Mouse (Mus musculus): ENCODE results near the gene Mdga2. TPM values are rescaled to one million over a fixed set of nuclear protein-coding genes. Genes with fewer than 3 reads are reported as not detected.

The Mdga2 gene
- polyA plus RNA-seq, 1 experiment from 2014 or later: 0.24 TPM

GRCm38 (mm10) chr12:67035509-67036261 lies 186.7 kb downstream of the Mdga2 start:
- no peak for ATAC-seq (ENCODE audit: borderline replicate concordance, extremely low read depth, low FRiP score, low TSS enrichment)
- Histone ChIP-seq H3K36me3 (no peaks in the 10 kb centered on the region), H3K27ac (no peak overlapping the region), H3K4me2 (no peak overlapping the region), H3K9ac (no peak overlapping the region), H3K4me1 (no peaks in the 10 kb centered on the region), H3K4me3 (no peak overlapping the region), H3K9me3 (no peaks in the 10 kb centered on the region), H3K27me3 (no peaks in the 10 kb centered on the region)
- WGBS: 61% methylated on average over 15 of the region's 15 CpGs

- no peak overlapping the region for H3K9ac ChIP-seq
- H3K9me3 ChIP-seq: no peaks in the 10 kb centered on the region
- H3K4me1 ChIP-seq: no peaks in the 10 kb centered on the region
- no peak overlapping the region for H3K4me3 ChIP-seq
- no peaks in the 10 kb centered on the region for H3K27me3 ChIP-seq
- WGBS: 87% methylated on average over 3 of the region's 3 CpGs
- no peaks in the 10 kb centered on the region for H3K36me3 ChIP-seq
- no peak overlapping the region for H3K4me2 ChIP-seq
- ATAC-seq (ENCODE audit: borderline replicate concordance, extremely low read depth, low FRiP score, low TSS enrichment): no peak
- no peak overlapping the region for H3K27ac ChIP-seq
Observed at GRCm38 (mm10) chr12:67017192-67017591, 205.2 kb downstream of the Mdga2 start.

- no peak overlapping the region for H3K27ac ChIP-seq
- H3K4me1 ChIP-seq: no peaks in the 10 kb centered on the region
- no peak overlapping the region for H3K4me2 ChIP-seq
- no peak overlapping the region for H3K9ac ChIP-seq
- no peak overlapping the region for H3K4me3 ChIP-seq
- no peaks in the 10 kb centered on the region for H3K36me3 ChIP-seq
- no peaks in the 10 kb centered on the region for H3K27me3 ChIP-seq
- no peaks in the 10 kb centered on the region for H3K9me3 ChIP-seq
- ATAC-seq (ENCODE audit: borderline replicate concordance, extremely low read depth, low FRiP score, low TSS enrichment): no peak
- WGBS: 62% methylated on average over 4 of the region's 4 CpGs
Observed at GRCm38 (mm10) chr12:67011368-67011767, 211.0 kb downstream of the Mdga2 start.

GRCm38 (mm10) chr12:67010318-67010717 lies 212.0 kb downstream of the Mdga2 start:
- Histone ChIP-seq H3K9ac (no peak overlapping the region), H3K4me2 (no peak overlapping the region), H3K4me3 (no peak overlapping the region), H3K27me3 (no peaks in the 10 kb centered on the region), H3K36me3 (no peaks in the 10 kb centered on the region), H3K27ac (no peak overlapping the region), H3K4me1 (no peaks in the 10 kb centered on the region), H3K9me3 (no peaks in the 10 kb centered on the region)
- no peak for ATAC-seq (ENCODE audit: borderline replicate concordance, extremely low read depth, low FRiP score, low TSS enrichment)
- 85% methylated on average over 4 of the region's 4 CpGs for WGBS

- no peak for ATAC-seq (ENCODE audit: borderline replicate concordance, extremely low read depth, low FRiP score, low TSS enrichment)
- Histone ChIP-seq H3K36me3 (no peaks in the 10 kb centered on the region), H3K9ac (no peak overlapping the region), H3K4me3 (no peak overlapping the region), H3K9me3 (no peaks in the 10 kb centered on the region), H3K27ac (no peak overlapping the region), H3K4me2 (no peak overlapping the region), H3K27me3 (no peaks in the 10 kb centered on the region), H3K4me1 (no peaks in the 10 kb centered on the region)
- 73% methylated on average over 3 of the region's 3 CpGs for WGBS
Observed at GRCm38 (mm10) chr12:67009191-67009590, 213.2 kb downstream of the Mdga2 start.

GRCm38 (mm10) chr12:66954129-66954528 lies 268.2 kb downstream of the Mdga2 start:
- no peaks in the 10 kb centered on the region for H3K36me3 ChIP-seq
- no peak overlapping the region for H3K4me2 ChIP-seq
- H3K4me3 ChIP-seq: no peak overlapping the region
- no peak overlapping the region for H3K27ac ChIP-seq
- H3K9ac ChIP-seq: no peak overlapping the region
- no peak for ATAC-seq (ENCODE audit: borderline replicate concordance, extremely low read depth, low FRiP score, low TSS enrichment)
- no peaks in the 10 kb centered on the region for H3K27me3 ChIP-seq
- H3K9me3 ChIP-seq: no peaks in the 10 kb centered on the region
- 62% methylated on average over 3 of the region's 3 CpGs for WGBS
- no peaks in the 10 kb centered on the region for H3K4me1 ChIP-seq

GRCm38 (mm10) chr12:66915741-66916140 lies 306.6 kb downstream of the Mdga2 start:
- H3K4me2 ChIP-seq: no peak overlapping the region
- 87% methylated on average over 5 of the region's 5 CpGs for WGBS
- H3K9ac ChIP-seq: no peak overlapping the region
- H3K4me3 ChIP-seq: no peak overlapping the region
- no peaks in the 10 kb centered on the region for H3K36me3 ChIP-seq
- no peak overlapping the region for H3K27ac ChIP-seq
- H3K4me1 ChIP-seq: no peaks in the 10 kb centered on the region
- no peaks in the 10 kb centered on the region for H3K27me3 ChIP-seq
- no peaks in the 10 kb centered on the region for H3K9me3 ChIP-seq
- no peak for ATAC-seq (ENCODE audit: borderline replicate concordance, extremely low read depth, low FRiP score, low TSS enrichment)

- H3K9me3 ChIP-seq: no peaks in the 10 kb centered on the region
- no peaks in the 10 kb centered on the region for H3K27me3 ChIP-seq
- H3K4me2 ChIP-seq: no peak overlapping the region
- H3K4me3 ChIP-seq: no peak overlapping the region
- no peak overlapping the region for H3K27ac ChIP-seq
- ATAC-seq (ENCODE audit: borderline replicate concordance, extremely low read depth, low FRiP score, low TSS enrichment): no peak
- H3K4me1 ChIP-seq: no peaks in the 10 kb centered on the region
- H3K36me3 ChIP-seq: no peaks in the 10 kb centered on the region
- H3K9ac ChIP-seq: no peak overlapping the region
- 61% methylated on average over 4 of the region's 4 CpGs for WGBS
Observed at GRCm38 (mm10) chr12:66899366-66899765, 323.0 kb downstream of the Mdga2 start.

GRCm38 (mm10) chr12:66896790-66897189 lies 325.6 kb downstream of the Mdga2 start:
- ATAC-seq (ENCODE audit: borderline replicate concordance, extremely low read depth, low FRiP score, low TSS enrichment): no peak
- H3K4me1 ChIP-seq: no peaks in the 10 kb centered on the region
- H3K9ac ChIP-seq: no peak overlapping the region
- H3K4me2 ChIP-seq: no peak overlapping the region
- 87% methylated on average over 3 of the region's 3 CpGs for WGBS
- H3K9me3 ChIP-seq: no peaks in the 10 kb centered on the region
- H3K4me3 ChIP-seq: no peak overlapping the region
- H3K27ac ChIP-seq: no peak overlapping the region
- no peaks in the 10 kb centered on the region for H3K27me3 ChIP-seq
- no peaks in the 10 kb centered on the region for H3K36me3 ChIP-seq

- H3K4me2 ChIP-seq: no peak overlapping the region
- H3K36me3 ChIP-seq: no peaks in the 10 kb centered on the region
- H3K27me3 ChIP-seq: no peaks in the 10 kb centered on the region
- WGBS: 66% methylated on average over 3 of the region's 3 CpGs
- H3K4me1 ChIP-seq: no peaks in the 10 kb centered on the region
- H3K27ac ChIP-seq: no peak overlapping the region
- H3K4me3 ChIP-seq: no peak overlapping the region
- H3K9ac ChIP-seq: no peak overlapping the region
- no peaks in the 10 kb centered on the region for H3K9me3 ChIP-seq
- ATAC-seq (ENCODE audit: borderline replicate concordance, extremely low read depth, low FRiP score, low TSS enrichment): no peak
Observed at GRCm38 (mm10) chr12:66890296-66890695, 332.1 kb downstream of the Mdga2 start.

GRCm38 (mm10) chr12:66889276-66889675 lies 333.1 kb downstream of the Mdga2 start:
- Histone ChIP-seq H3K4me1 (no peaks in the 10 kb centered on the region), H3K27ac (no peak overlapping the region), H3K36me3 (no peaks in the 10 kb centered on the region), H3K27me3 (no peaks in the 10 kb centered on the region), H3K9me3 (no peaks in the 10 kb centered on the region), H3K4me2 (no peak overlapping the region), H3K4me3 (no peak overlapping the region), H3K9ac (no peak overlapping the region)
- ATAC-seq (ENCODE audit: borderline replicate concordance, extremely low read depth, low FRiP score, low TSS enrichment): no peak
- 77% methylated on average over 3 of the region's 3 CpGs for WGBS

GRCm38 (mm10) chr12:66888636-66889035 lies 333.7 kb downstream of the Mdga2 start:
- no peak for ATAC-seq (ENCODE audit: borderline replicate concordance, extremely low read depth, low FRiP score, low TSS enrichment)
- WGBS: 74% methylated on average over 1 of the region's 1 CpGs
- H3K4me1 ChIP-seq: no peaks in the 10 kb centered on the region
- H3K27me3 ChIP-seq: no peaks in the 10 kb centered on the region
- no peak overlapping the region for H3K4me2 ChIP-seq
- no peak overlapping the region for H3K4me3 ChIP-seq
- no peak overlapping the region for H3K9ac ChIP-seq
- no peaks in the 10 kb centered on the region for H3K9me3 ChIP-seq
- no peak overlapping the region for H3K27ac ChIP-seq
- H3K36me3 ChIP-seq: no peaks in the 10 kb centered on the region

- no peak for ATAC-seq (ENCODE audit: borderline replicate concordance, extremely low read depth, low FRiP score, low TSS enrichment)
- no peaks in the 10 kb centered on the region for H3K27me3 ChIP-seq
- H3K4me2 ChIP-seq: no peak overlapping the region
- no peaks in the 10 kb centered on the region for H3K36me3 ChIP-seq
- no peaks in the 10 kb centered on the region for H3K9me3 ChIP-seq
- WGBS: 71% methylated on average over 3 of the region's 3 CpGs
- H3K27ac ChIP-seq: no peak overlapping the region
- H3K4me3 ChIP-seq: no peak overlapping the region
- no peaks in the 10 kb centered on the region for H3K4me1 ChIP-seq
- no peak overlapping the region for H3K9ac ChIP-seq
Observed at GRCm38 (mm10) chr12:66866199-66866598, 356.1 kb downstream of the Mdga2 start.
